ENCODE assay signal across 9 mouse cellular contexts in genomic region chr11:46128548-46128945, GRCm38 (mm10). TPM values are rescaled to one million over a fixed set of nuclear protein-coding genes. Genes with fewer than 3 reads are reported as not detected.
A peak's percentile ranks its signal among the peaks of the same experiment; 100 is the strongest.
DNase-seq lines count a peak whose midpoint lies in the region; ATAC-seq lines count a peak whose summit lies in the region.
"Had no signal": no experiment of that assay in that cellular context is flagged by ENCODE, and none has a peak within 500 bp of the region (broad histone marks: within the 10 kb centered on the region; RNA-seq: fewer than 3 reads in every experiment).

No protein-coding gene starts in this region.

- no peaks in the 10 kb centered on the region for H3K79me2 ChIP-seq in macrophage (ENCODE audit: inconsistent target)

- no peaks in the 10 kb centered on the region for H3K9me3 ChIP-seq in forebrain, embryonic 11.5 days (ENCODE audit: control insufficient read depth, low read length)
- H3K9me3 ChIP-seq in forebrain, embryonic 12.5 days: no peaks in the 10 kb centered on the region
- no peaks in the 10 kb centered on the region for H3K9me3 ChIP-seq in heart, embryonic 10.5 days
- H3K9me3 ChIP-seq: lung, embryonic 15.5 days had no signal

- no peaks in the 10 kb centered on the region for H3K27me3 ChIP-seq in forebrain, embryonic 11.5 days (ENCODE audit: control insufficient read depth, insufficient read depth, low read length)
- H3K27me3 ChIP-seq in forebrain, embryonic 12.5 days: no peaks in the 10 kb centered on the region
- H3K27me3 ChIP-seq in heart, embryonic 10.5 days (ENCODE audit: insufficient read depth, poor library complexity, severe bottlenecking): no peaks in the 10 kb centered on the region
- H3K27me3 ChIP-seq: lung, embryonic 15.5 days had no signal

- WGBS in forebrain, embryonic 11.5 days: 67% methylated on average over 9 of the region's 9 CpGs
- 67% methylated on average over 9 of the region's 9 CpGs for WGBS in forebrain, embryonic 12.5 days
- WGBS in heart, embryonic 10.5 days: 70% methylated on average over 9 of the region's 9 CpGs
- 51% methylated on average over 9 of the region's 9 CpGs for WGBS in macrophage (ENCODE audit: missing documents)

- H3K4me2 ChIP-seq in forebrain, embryonic 11.5 days (ENCODE audit: low read depth, low read length, severe bottlenecking): no peak overlapping the region
- no peak overlapping the region for H3K4me2 ChIP-seq in forebrain, embryonic 12.5 days
- H3K4me2 ChIP-seq: lung, embryonic 15.5 days had no signal

- no peak for ATAC-seq in forebrain, embryonic 11.5 days (replicated peaks; ENCODE audit: low FRiP score)
- ATAC-seq in forebrain, embryonic 12.5 days (ENCODE audit: low FRiP score): no peak

- no peaks in the 10 kb centered on the region for H3K4me1 ChIP-seq in forebrain, embryonic 11.5 days (replicated peaks; ENCODE audit: control insufficient read depth, insufficient read depth, low read length)
- H3K4me1 ChIP-seq in forebrain, embryonic 12.5 days: no peaks in the 10 kb centered on the region
- H3K4me1 ChIP-seq in heart, embryonic 10.5 days: peaks cover 13% of the 10 kb centered on the region
- H3K4me1 ChIP-seq: lung, embryonic 15.5 days had no signal

- H3K4me3 ChIP-seq in forebrain, embryonic 11.5 days (ENCODE audit: low read depth, low read length): no peak overlapping the region
- H3K4me3 ChIP-seq in forebrain, embryonic 12.5 days (replicated peaks): no peak overlapping the region
- H3K4me3 ChIP-seq in heart, embryonic 10.5 days: no peak overlapping the region
- no peak overlapping the region for H3K4me3 ChIP-seq in macrophage (ENCODE audit: inconsistent target)
- H3K4me3 ChIP-seq: lung, embryonic 15.5 days had no signal

- H3K9ac ChIP-seq in forebrain, embryonic 11.5 days (ENCODE audit: low read length): no peak overlapping the region
- no peak overlapping the region for H3K9ac ChIP-seq in forebrain, embryonic 12.5 days
- H3K9ac ChIP-seq: lung, embryonic 15.5 days had no signal

- no peak overlapping the region for H3K27ac ChIP-seq in forebrain, embryonic 11.5 days (ENCODE audit: low read depth, low read length)
- H3K27ac ChIP-seq in forebrain, embryonic 12.5 days: no peak overlapping the region
- peak overlapping the region; percentile 42; the same call in 1 of the 2 replicates for H3K27ac ChIP-seq in heart, embryonic 10.5 days
- peak overlapping the region; percentile 62 for H3K27ac ChIP-seq in macrophage
- H3K27ac ChIP-seq: lung, embryonic 15.5 days had no signal

- peak; percentile 63 for DNase-seq in forebrain, embryonic 11.5 days (ENCODE audit: low spot score)
- DNase-seq in WW6 (ENCODE audit: low read depth, low spot score): peak; percentile 48
- peak; percentile 75 for DNase-seq in cerebellum, postnatal 36 days
- DNase-seq in heart, embryonic 10.5 days (ENCODE audit: low spot score): no peak
- peak; percentile 41 to 52 for DNase-seq in layer of hippocampus, postnatal 36 days
- DNase-seq in testis, postnatal 10 days (ENCODE audit: low spot score): peak; percentile 71

- no peaks in the 10 kb centered on the region for H3K36me3 ChIP-seq in forebrain, embryonic 11.5 days (ENCODE audit: control insufficient read depth, insufficient read depth, low read length)
- H3K36me3 ChIP-seq in forebrain, embryonic 12.5 days (replicated peaks): peaks cover 15% of the 10 kb centered on the region; the same call in 1 of the 2 replicates
- H3K36me3 ChIP-seq in heart, embryonic 10.5 days: peaks cover 67% of the 10 kb centered on the region
- H3K36me3 ChIP-seq in macrophage (ENCODE audit: inconsistent target): no peaks in the 10 kb centered on the region

RNA-seq across cellular contexts. Expression of gene Nipal4, which starts 37.8 kb away (rescaled TPM):
- 1.4 and 1.6 TPM in 2 replicates for polyA plus RNA-seq in forebrain, embryonic 11.5 days (2014; fragmentation: Nextera tagmentation; extraction: Ambion mirVana)
- polyA plus RNA-seq in forebrain, embryonic 12.5 days (2016; fragmentation: Nextera tagmentation; extraction: Ambion mirVana): 0.59 and 0.84 TPM in 2 replicates
- polyA plus RNA-seq in heart, embryonic 10.5 days (2016; fragmentation: Nextera tagmentation; extraction: Ambion mirVana): 7.8 and 15.7 TPM in 2 replicates
- total RNA-seq in layer of hippocampus, postnatal 36 days (2021): 1 to 10 TPM; 2.3 to 2.7 TPM
- not detected for total RNA-seq in macrophage (2018; cell fraction: chromatin; rRNA removed)
- under 1 TPM in 5 of 26 experiments, not detected in 21; 0.03 to 0.09 (median 0.04) TPM for total RNA-seq in macrophage (2018; cell fraction: cytosol; rRNA removed)
- total RNA-seq in macrophage (2018; cell fraction: nucleus; rRNA removed): not detected
- not detected in 3 replicates for polyA plus RNA-seq in macrophage (2018)

Comparison
In these comparisons a context has a peak if more than half of its experiments do, and no peak if none do; other contexts are left out.
1. H3K27ac ChIP-seq: peak in heart, embryonic 10.5 days (single experiment) and macrophage (single experiment); none in forebrain, embryonic 11.5 days (single experiment) and forebrain, embryonic 12.5 days (single experiment).